Mouse (Mus musculus): ENCODE results near the gene Map1a.

DNA sequence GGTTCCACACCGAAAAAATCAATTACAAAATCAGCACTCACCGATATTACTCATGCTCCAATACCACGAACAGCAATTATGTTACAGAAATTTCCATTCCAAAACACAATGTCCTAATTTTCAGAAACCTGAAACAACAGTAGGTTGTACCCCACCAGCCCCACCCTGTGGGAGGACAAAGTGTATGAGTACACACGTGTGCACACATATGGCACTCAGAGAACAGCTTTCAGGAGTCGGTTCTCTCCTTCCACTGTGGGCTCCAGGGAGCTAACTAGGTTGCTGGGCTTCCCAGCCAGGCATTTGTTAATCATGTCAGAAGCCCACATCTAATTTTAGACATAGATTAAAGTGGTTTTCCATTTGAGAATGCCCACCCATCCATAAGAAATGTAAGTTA is 45.3 kb upstream of the Map1a start:
- TF ChIP-seq CTCF (IDR thresholded peaks at IDR 0.05) (no peak), POLR2A (IDR thresholded peaks at IDR 0.05; ENCODE audit: insufficient read depth, low read depth, low read length) (no peak), EP300 (IDR thresholded peaks at IDR 0.05; ENCODE audit: insufficient read depth, low read depth, low read length) (no peak)
